Mouse (Mus musculus) gastrocnemius, postnatal 10 days (tissue): ENCODE data around the gene Vwa7. TPM values are rescaled to one million over a fixed set of nuclear protein-coding genes. Genes with fewer than 3 reads are reported as not detected.

Experiments
- DNase-seq: peaks from one replicate; pipeline ENCODE4 v3.0.0; 2021; ENCODE audit warnings: mixed read lengths
- total RNA-seq, 2 experiments: library from RNA; stranded (reverse); gene quantifications; 2 replicates each; pipeline ENCODE4 v1.2.3; 2021

Gene Vwa7
- total RNA-seq, 2 experiments from 2014 or later: 2.0 to 2.5 TPM

DNA sequence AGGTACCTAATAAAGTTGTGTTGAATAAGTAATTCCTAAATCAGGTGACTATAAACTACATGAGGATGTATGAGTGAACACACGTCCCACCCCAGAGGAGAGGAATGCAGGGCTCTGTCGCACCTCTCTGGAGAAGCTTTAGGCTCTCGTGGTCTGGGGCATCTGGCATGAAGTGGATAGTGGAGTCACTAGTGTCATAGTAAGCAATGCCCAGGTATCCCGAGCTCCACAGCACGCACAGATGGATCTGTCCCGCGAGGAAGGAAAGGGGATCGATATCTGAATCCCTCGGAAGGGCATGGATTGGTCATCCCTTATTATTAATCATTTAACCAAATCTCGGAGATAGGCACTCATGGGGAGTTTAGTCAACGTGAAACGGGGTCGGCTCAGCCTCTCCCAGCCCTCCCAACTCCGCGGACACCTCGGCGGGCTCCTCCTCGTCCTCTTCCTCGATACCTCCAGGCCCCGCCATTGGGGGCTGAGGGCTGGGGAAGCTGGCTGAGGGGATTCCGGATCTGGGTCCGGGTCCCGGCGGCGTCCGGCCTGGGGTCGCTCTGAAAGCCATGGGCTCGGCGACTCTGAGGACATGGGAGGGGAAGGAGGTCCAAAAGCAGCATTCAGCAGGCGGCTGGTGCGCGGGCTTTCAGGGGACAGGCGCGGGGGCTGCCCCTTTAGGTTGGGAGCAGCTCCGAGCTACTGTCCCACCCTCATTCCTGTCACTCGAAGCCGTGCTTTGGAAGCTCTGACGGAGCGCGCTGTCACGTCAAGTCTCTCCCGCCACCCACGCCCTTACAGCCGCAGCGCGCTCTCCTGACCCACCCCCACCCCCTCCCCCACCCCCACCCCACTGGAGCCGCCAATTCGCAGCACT is 29.7 kb downstream of the Vwa7 start:
- DNase-seq: peak; percentile 51

DNA sequence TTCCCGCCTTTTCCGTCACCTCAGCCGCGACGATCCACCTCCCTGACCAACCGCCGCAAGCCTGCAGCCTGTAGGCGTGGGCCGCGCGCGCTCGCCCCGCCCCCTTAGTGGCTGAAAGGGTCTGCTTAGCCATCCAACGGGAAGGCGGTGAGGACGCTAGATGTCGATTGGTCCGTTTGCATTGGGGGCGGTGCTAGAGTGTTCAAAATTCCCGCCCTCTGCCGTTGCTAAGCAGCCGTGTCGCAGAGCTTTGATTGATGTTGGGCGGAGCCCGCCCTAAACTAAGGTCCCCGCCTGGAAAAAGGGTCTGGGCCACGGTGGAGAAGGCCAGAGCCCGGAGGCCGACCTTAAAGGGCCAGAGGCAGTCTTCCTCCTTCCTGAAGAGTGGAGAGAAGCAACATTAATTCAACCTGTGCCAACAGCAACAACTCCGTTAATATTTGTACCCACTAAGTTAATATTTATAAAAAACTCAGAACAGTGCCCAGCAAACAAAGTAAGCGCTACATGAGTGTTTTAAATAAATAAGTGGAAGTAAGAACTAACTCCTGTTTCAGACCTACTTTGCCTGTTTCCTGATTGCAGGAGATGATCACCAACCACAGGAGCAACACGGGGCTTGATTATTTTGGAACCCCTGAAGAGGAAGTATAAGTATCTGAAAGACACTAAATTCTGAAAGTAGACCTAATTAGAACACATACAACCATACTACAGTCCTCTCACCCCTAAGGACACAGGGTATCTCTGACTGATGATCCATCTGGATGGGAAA is 30.5 kb downstream of the Vwa7 start, which contains the start of gene Msh5:
Msh5 (minus strand) TSS at position 65 of the 775 bp plus-strand sequence.
- peak; percentile 96 for DNase-seq

DNA sequence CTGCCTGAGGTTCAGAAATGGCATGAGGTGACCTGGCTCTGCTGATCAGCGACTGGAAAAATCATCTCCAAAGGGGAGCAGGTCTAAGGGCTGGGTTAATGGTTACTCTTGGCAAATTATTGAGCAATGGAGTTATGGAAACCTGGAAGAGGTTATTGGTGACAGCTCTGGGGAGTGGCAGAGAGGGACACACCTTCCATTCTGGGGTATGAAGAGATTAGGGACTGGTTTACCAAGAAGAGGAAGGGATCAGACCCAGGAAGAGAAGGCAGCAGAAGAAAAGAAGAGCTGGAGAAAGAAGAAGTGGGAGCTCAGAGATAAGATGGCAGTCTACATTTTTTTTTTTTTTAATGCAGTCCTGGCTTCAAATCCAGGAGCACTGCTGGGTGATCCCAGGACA is 31.3 kb downstream of the Vwa7 start:
- no peak for DNase-seq

DNA sequence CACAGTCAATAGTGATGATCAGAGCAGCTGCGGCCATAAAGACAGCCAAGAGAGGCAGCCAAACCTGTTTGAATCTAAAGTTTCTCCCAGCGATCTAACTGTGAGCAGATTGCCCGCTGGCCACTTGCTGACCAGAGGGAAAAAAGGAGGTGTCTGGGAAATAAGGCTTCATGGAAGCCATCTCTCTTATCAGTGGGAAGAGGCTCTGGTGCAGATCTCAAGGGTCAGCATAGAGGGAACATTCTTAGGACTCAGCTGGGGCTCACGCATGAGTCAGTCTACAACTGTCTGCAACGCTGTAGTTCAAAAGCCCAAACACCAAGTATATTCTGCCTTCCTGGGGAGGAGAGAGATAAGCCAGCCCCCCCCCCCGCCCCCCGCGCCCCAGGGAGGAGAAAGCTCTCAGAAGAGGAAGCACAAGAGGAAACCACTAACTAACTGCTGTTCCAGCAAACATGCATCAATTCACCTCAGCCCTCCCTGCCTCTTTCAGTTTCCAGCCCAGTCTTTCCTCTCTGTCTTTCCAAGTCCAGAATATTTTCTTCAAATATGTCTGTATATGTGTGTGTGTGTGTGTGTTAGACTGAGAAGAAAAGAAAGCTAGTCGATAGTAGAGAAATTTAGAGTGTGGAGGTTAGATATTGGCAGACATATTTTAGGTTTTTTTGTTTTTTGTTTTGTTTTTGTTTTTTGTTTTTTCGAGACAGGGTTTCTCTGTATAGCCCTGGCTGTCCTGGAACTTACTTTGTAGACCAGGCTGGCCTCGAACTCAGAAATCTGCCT is 32.0 kb downstream of the Vwa7 start:
- DNase-seq: no peak

DNA sequence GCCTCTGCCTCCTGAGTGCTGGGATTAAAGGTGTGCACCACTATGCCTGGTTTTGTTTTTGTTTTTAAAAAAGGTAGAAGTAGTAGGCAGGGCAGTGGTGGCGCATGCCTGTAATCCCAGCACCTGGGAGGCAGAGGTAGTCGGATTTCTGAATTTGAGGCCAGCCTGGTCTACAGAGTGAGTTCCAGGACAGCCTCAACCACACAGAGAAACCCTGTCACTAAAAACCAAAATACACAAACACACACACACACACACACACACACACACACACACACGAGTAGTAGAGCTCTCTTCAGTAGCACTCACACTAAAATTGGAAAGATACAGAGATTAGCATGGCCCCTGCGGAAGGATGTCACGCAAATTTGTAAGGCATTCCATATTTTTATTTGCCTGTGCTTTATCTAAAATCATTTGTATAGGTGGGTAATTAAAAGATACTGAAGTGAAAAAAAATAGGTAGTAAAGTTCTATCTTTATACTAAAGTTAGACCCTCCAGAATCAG is 32.6 kb downstream of the Vwa7 start:
- no peak for DNase-seq

DNA sequence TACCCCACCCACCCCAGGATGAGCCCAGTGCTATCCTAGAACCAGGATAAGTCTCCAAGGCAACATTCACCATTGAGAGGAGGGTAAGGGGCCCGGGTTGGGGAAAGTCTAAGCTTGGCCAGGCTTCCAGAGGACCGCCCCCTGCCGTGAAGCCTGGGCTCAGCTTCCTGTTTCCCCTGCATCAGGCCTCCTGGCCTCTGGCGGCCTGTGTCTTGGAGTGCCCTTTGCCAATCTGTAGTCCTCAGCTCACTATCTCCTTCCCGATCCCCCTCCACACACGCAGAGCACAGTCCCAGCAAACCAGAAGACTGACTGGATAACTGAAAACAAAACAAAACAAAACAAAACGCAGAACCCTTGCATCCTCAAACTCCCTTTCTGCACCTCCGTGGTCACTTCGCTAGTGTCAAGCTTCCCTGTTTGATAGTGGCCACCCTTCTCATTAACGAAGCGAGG is 33.2 kb downstream of the Vwa7 start, which contains the start of gene Clic1:
Clic1 (plus strand) TSS at position 406 of the 456 bp plus-strand sequence.
- peak; percentile 53 for DNase-seq

DNA sequence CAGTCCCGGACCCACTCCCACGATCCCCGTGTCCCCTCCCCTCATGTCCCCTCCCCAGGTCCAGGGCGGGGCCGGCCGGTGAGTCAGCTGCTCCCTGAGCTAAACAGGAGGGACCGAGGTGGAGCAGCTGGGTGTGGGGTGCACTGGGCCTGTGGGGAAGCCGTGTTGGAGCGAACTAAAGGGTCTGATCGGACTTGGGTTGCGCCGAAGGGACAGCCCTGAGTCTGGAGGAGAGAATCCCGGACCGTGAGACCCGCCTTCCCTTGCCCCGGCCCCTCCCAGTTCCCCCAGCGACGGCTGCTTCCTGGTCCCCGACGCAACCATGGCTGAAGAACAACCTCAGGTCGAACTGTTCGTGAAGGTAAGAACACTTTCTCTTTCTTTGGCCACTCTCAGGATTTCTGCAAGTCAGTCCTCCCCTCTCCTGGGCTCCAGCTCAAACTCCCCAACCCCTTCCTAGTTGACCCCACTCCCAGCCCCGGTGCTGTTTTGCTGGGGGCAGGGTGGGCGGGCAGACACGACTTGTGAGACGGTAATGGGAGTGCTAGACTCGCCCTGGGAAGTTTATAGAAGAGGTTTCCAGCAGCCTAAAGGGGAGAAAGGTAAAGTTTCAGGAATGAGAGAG is 33.9 kb downstream of the Vwa7 start:
- DNase-seq: peak; percentile 75

DNA sequence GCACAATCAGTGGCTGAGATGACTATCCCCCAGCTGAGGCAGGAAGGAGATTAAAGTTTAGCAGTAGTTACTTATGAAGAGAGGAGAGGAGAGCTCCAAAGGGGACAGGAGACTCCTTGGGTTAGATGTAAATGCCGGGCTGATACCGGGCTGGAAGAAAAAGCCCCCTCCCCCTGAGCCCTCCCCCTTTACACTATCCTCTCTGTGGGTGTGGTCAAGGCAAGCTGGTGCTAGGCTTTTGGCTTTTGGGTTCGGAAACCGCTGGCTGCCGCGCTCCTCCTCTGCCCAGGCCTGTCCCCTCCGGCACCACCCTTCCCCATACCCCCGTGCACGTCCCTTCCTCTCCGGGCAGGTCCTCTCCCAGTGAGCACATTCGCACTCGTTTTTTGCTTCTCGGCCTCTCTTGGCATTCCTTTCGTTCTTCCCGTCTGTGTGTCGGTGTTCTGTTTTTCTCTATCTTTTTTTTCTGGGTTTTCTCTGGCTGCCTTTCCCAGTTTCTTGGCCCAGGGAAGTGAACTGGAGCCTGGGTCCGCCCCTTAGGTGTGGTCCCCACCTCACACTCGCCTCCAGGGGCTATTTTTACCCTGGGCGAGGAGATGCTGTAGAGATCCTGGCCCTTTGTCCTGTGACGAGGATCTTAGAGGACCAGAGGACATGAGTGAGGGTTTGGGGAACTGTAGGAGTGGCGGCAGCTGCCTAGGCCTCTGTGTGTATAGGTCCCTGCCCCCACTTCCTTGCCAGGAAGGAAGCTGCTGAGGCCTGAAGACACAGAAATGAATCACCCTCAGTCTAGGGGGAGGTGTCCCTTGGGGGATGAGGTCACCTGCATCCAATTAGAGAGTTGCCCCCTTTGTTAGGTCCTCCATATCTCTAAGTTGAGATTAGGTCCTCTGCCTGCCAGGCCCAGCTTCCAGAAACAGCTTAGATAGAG is 35.0 kb downstream of the Vwa7 start:
- DNase-seq: peak; percentile 42

DNA sequence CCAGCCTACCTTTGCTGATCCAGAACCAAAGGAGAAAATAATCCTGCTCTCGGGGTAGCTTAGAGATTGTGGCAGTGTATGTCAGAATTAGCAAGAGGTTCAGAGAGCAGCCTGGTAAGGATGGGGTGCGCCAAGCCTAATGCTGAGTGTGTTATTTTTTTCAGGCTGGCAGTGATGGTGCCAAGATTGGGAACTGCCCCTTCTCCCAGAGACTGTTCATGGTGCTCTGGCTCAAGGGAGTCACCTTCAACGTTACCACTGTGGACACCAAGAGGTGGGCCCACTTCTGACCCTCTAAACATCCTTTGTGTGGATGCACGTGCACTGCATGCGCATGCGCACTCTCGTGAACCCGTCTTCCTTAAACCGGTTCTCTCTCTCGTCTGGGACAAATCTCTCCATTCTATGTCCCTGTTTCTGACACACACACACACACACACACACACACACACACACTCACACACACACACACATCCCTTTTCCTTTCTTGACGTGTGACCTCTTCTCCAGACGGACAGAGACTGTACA is 36.0 kb downstream of the Vwa7 start:
- DNase-seq: no peak

DNA sequence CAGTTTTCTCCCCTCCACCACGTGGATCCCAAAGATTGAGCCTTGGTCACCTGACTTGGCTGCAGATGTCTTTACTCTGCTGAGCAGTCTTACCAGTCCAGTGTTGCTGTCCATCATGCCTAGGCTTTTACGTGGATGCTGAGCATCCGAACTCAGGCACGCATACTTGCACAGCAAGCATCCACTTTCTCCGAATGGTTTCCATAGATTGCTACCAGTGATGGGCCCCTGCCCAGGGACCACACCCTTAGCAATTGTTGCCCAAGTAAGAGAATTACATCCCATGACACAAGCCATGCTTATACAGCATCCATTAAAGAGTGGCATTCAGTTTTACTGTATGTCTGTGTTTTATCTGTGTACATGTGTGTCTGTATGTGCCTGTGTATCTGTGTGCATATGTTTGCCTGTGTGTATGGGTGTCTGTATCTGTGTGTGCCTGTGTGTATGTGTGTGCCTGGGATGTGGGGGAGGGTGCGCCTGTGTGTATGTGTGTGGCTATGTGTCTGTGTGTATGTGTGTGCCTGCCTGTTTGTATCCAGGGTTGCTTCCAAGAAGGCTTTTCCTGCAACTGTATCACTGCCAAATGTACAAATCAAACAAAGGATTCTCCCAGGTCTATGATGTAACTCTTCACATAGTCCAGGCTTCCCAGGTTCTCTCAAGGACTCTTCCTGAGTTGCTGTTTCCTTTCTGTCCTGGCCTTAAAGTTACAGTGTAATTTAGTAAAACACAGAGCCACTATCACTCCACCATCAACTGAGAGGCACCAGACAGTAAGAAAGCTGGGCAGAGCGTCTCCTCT is 39.5 kb downstream of the Vwa7 start:
- DNase-seq: no peak

DNA sequence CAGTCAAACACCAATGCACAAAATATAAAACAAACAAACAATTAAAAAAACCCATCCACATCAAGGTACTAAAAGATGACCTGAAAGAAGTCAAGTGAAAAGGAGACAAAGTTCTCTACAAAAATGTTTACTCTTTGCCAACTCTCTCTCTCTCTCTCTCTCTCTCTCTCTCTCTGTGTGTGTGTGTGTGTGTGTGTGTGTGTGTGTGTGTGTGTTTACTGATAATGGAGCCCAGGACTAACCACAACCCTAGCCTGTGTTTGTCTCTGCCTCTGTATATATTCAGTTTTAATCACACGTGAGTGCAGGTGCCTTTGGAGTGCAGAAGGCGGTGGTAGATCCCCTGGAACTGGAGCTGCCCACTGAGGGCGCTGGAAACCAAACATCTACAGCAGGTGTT is 40.7 kb downstream of the Vwa7 start:
- DNase-seq: no peak

DNA sequence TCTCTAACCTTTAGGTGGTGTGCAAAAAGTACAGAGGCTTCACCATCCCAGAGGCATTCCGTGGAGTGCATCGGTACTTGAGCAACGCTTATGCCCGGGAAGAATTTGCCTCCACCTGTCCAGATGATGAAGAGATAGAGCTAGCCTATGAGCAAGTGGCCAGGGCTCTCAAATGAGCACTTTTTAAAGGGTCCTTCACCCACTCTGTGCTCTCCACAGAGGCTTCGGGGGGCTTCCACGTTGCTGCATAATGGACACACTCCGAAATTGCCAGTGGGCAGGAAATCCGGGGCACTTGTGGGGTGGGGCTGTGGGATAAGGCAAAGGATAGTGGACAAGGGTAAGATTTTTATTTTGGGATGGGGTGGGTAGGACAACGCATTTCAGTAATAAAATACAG is 41.9 kb downstream of the Vwa7 start:
- no peak for DNase-seq

DNA sequence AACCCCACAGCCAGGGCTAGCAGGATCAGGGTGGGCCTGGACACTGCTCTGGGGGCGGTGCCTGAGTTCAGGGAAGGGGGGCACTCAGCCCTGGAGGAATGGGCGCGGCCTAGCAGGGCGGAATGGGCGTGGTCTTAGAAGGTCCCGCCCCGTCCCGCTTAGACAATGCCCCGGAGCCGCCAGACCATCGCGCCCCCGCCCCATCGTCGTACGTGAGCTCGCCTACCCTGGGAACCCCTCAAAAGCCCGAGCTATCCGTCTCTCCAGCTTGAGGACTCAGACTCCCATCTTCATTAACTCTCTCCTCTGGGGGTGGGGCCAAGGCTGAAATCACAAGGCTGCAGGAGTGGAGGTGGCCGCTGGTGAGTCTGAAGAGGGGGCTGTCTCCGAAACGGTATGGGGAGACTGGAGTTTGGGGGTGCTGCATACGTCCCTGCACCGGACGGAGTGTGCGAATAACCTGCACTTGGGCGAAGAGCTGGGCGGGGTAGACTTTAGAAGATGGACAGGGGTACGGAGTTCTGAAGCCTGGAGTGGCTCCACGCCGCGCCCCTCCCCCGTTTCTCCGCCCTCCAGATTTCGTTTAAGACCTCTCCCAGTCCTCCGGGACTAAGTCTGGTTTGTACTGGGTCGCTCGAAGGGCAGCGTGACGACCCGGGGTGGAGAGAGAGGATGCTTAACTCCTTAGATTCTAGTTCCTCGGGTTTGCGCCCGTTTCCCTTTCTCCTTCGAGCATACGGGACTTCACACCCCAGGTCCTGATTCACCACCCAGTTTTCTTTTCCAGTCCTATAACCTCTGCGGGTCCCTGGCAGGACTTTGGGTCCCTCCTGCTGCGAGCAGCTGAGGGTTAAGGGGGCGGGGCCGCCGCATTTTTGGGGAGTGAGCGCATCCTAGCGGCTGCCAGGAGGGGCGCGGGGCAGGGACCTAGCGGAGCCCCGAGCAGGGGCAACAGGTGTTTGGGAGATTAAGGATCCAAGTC is 42.8 kb downstream of the Vwa7 start, which contains the start of gene Ddah2:
Ddah2 (plus strand) TSS at position 125 of the 982 bp plus-strand sequence.
- DNase-seq: peak; percentile 92

DNA sequence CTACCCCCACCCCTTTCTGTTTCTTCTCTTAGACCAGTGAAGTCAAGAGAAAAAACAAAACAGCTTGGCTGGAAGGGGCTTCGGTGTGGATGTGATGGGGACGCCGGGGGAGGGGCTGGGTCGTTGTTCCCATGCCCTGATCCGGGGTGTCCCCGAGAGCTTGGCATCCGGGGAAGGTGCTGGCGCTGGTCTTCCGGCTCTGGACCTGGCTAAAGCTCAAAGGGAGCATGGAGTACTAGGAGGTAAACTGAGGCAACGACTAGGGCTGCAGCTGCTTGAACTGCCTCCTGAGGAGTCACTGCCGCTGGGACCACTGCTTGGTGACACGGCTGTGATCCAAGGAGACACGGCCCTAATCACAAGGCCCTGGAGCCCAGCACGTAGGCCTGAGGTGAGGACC is 43.7 kb downstream of the Vwa7 start:
- DNase-seq: no peak

DNA sequence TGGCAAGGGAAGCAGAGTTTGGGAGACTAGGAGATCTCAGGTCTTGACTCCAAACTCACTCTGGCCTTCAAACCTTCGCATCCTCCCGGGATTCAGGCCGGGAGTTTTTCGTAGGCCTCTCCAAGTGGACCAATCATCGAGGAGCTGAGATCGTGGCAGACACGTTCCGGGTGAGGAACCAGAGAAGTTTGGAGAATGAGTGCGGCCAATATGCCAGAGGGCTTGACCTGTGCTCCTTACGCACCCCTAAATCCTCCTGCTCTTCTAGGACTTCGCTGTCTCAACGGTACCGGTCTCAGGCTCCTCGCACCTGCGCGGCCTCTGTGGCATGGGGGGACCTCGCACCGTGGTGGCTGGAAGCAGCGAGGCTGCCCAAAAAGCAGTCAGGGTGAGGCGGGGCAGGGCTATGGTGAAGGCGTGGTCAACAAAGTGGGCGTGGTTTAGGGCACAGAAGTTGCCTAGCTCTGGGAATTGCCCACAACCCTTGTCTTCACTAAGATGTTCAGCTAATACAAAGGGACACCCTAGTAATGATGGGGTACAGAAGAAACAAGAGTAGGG is 44.4 kb downstream of the Vwa7 start:
- DNase-seq: peak; percentile 40

DNA sequence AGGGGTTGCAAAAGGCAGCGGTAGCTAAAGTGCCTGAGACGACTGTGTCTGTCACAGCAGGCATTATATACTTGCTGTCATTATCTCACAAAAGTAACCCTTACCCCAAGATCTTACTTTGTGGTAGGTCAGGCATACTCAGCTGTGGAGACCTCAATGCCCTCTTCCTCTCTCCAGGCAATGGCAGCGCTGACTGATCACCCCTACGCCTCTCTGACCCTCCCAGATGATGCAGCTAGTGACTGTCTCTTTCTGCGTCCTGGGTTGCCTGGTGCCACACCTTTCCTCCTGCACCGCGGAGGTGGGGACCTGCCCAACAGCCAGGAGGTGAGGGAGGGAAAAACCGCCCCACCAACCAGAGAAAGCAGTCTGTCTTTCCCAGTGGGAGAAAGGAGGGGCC is 44.9 kb downstream of the Vwa7 start:
- DNase-seq: no peak

DNA sequence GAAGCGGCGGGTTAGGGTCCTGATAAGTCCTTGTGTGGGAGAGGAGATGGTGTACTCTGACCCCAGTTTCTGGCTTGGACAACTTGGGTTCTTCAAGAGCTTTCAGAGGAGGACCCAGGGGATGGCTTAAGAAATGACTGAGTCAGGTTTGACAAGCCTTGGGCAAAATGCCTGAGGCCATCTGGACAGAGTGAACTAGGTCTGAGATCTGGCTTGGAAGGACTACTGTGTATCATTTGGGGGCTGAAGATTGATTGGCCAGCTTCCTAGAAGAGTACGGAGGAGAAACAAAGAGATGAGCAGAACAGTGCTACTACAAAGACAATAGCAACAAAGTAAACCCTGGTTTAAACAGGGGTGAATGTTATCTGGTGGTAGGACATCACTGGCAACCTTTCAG is 47.1 kb downstream of the Vwa7 start:
- no peak for DNase-seq
